Mouse (Mus musculus) CH12.LX (cell line): Measurements from ENCODE around the gene Itsn1.

Experiments used
- BHLHE40 ChIP-seq: IDR thresholded peaks from 2 replicates; pipeline ENCODE4 v1.6.1; 2011; ENCODE audit warnings: mild to moderate bottlenecking, low read depth, low read length, improper control_type of control experiment
- CTCF ChIP-seq, 2 experiments: IDR thresholded peaks in 1 of 2; conservative IDR thresholded peaks in 1 of 2; 2 replicates each; pipeline ENCODE4 v1.5.1; 2011 to 2012; ENCODE audit warnings: low read depth in 2 of 2, low read length in 2 of 2, improper control_type of control experiment in 1 of 2, inconsistent platforms in 1 of 2, mild to moderate bottlenecking in 1 of 2, moderate library complexity in 1 of 2
- SMC3 ChIP-seq: IDR thresholded peaks from 2 replicates; pipeline ENCODE4 v1.6.1; 2011; ENCODE audit warnings: low read depth, low read length, improper control_type of control experiment

DNA sequence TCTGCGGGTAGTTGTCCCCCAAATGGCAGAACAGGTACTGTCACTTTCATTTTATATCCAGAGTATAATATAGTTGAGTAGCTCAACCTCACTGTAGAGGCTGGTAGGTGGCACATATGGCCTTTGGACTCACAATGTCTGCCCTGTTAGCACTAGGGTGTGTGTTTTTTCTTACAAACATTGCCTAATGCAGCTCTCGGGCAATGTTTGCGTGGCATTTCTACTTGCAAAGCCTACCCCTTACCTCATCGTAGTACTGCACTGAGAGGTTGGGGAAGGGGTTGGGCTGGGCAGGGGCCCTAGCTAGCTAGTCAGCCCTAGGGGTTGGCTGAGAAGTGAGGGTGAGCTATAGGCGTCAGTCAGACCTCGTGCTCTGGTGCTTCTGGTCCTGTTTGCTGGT lies 18.5 kb downstream of the Itsn1 start:
- no peak for TF ChIP-seq SMC3
- no peak for TF ChIP-seq CTCF (conservative IDR thresholded peaks at IDR 0.05 in 1 of 2, IDR thresholded peaks at IDR 0.05 in 1 of 2; ENCODE audit: low read depth in 2 of 2, low read length in 2 of 2)
- TF ChIP-seq BHLHE40, result no peak
